Mouse (Mus musculus) heart, adult 8-10 months (tissue): ENCODE data around the gene Sfmbt1. TPM values are rescaled to one million over a fixed set of nuclear protein-coding genes. Genes with fewer than 3 reads are reported as not detected.

Source experiments
- DNase-seq: peaks from one replicate; pipeline ENCODE4 v3.0.0; 2022; ENCODE audit warnings: low spot score
- total RNA-seq, 4 experiments: library from RNA; stranded (reverse); gene quantifications; 2 replicates each; pipeline ENCODE4 v1.2.4; 2022

Gene Sfmbt1
- total RNA-seq: 10 to 100 TPM; 13.1 to 14.1 (median 13.3) TPM

- no peak for DNase-seq
These were observed at the start of gene Sfmbt1 for GRCm38 (mm10) chr14:30714799-30715617. TSS of gene Sfmbt1 (plus strand) at chr14:30714849.

- DNase-seq: peak; percentile 53
These were observed 48.6 kb upstream of the Sfmbt1 start for GRCm38 (mm10) chr14:30666061-30666460.

- DNase-seq: no peak
These were observed 48.0 kb upstream of the Sfmbt1 start for GRCm38 (mm10) chr14:30666604-30667003.

GRCm38 (mm10) chr14:30670161-30670560 lies 44.5 kb upstream of the Sfmbt1 start:
- no peak for DNase-seq

- no peak for DNase-seq
These were observed 43.3 kb upstream of the Sfmbt1 start for GRCm38 (mm10) chr14:30671095-30671985.

GRCm38 (mm10) chr14:30671986-30672312 lies 42.7 kb upstream of the Sfmbt1 start:
- DNase-seq: peak; percentile 90

GRCm38 (mm10) chr14:30674947-30675346 lies 39.7 kb upstream of the Sfmbt1 start:
- no peak for DNase-seq

- no peak for DNase-seq
These were observed 32.5 kb upstream of the Sfmbt1 start for GRCm38 (mm10) chr14:30682131-30682530.

GRCm38 (mm10) chr14:30690685-30691084 lies 24.0 kb upstream of the Sfmbt1 start:
- DNase-seq: no peak

GRCm38 (mm10) chr14:30692439-30692838 lies 22.2 kb upstream of the Sfmbt1 start:
- no peak for DNase-seq

- DNase-seq: no peak
These were observed 19.9 kb upstream of the Sfmbt1 start for GRCm38 (mm10) chr14:30694786-30695185.

GRCm38 (mm10) chr14:30695609-30696008 lies 19.0 kb upstream of the Sfmbt1 start:
- DNase-seq: peak; percentile 67

- DNase-seq: no peak
These were observed 17.1 kb upstream of the Sfmbt1 start for GRCm38 (mm10) chr14:30697407-30698052.

- no peak for DNase-seq
These were observed 15.0 kb upstream of the Sfmbt1 start for GRCm38 (mm10) chr14:30699656-30700055.

- no peak for DNase-seq
These were observed 12.1 kb upstream of the Sfmbt1 start for GRCm38 (mm10) chr14:30702512-30702911.

GRCm38 (mm10) chr14:30703079-30703478 lies 11.6 kb upstream of the Sfmbt1 start:
- DNase-seq: no peak

- no peak for DNase-seq
These were observed 10.4 kb upstream of the Sfmbt1 start for GRCm38 (mm10) chr14:30704098-30704855.

- no peak for DNase-seq
These were observed 2.8 kb upstream of the Sfmbt1 start for GRCm38 (mm10) chr14:30711892-30712291.

GRCm38 (mm10) chr14:30713769-30714168 lies 880 bp upstream of the Sfmbt1 start:
- no peak for DNase-seq

GRCm38 (mm10) chr14:30715618-30716050 lies 985 bp downstream of the Sfmbt1 start:
- DNase-seq: peak; percentile 63
